19 mouse cellular contexts compared by ENCODE assay signal in genomic region chr1:162575098-162575497, GRCm38 (mm10). TPM values are rescaled to one million over a fixed set of nuclear protein-coding genes. Genes with fewer than 3 reads are reported as not detected.
DNase-seq lines count a peak whose midpoint lies in the region; ATAC-seq and TF ChIP-seq lines count a peak whose summit lies in the region.
"Had no signal": no experiment of that assay in that cellular context is flagged by ENCODE, and none has a peak within 500 bp of the region (broad histone marks: within the 10 kb centered on the region; RNA-seq: fewer than 3 reads in every experiment).

No protein-coding gene starts in this region.

- WGBS in intestine, postnatal 0 days: 97% methylated on average over 3 of the region's 3 CpGs
- WGBS in intestine, embryonic 16.5 days: 95% methylated on average over 3 of the region's 3 CpGs

- H3K9me3 ChIP-seq in intestine, postnatal 0 days (ENCODE audit: control insufficient read depth): no peaks in the 10 kb centered on the region
- peaks cover 3% of the 10 kb centered on the region for H3K9me3 ChIP-seq in intestine, embryonic 16.5 days (ENCODE audit: control insufficient read depth, low read length)
- H3K9me3 ChIP-seq: hindbrain, embryonic 15.5 days; limb, embryonic 10.5 days; liver, embryonic 13.5 days; neural tube, embryonic 12.5 days had no signal

- ATAC-seq in intestine, postnatal 0 days: no peak
- no peak for ATAC-seq in intestine, embryonic 16.5 days
- no peak for ATAC-seq in Patski
- ATAC-seq in frontal cortex, adult (ENCODE audit: low TSS enrichment): no peak

- no peak overlapping the region for H3K4me3 ChIP-seq in intestine, postnatal 0 days (ENCODE audit: low read depth, low read length)
- H3K4me3 ChIP-seq in intestine, embryonic 16.5 days (ENCODE audit: low read length): no peak overlapping the region
- H3K4me3 ChIP-seq: heart, embryonic 10.5 days; hindbrain, embryonic 15.5 days; limb, embryonic 10.5 days; liver, embryonic 13.5 days; neural tube, embryonic 12.5 days had no signal

- H3K9ac ChIP-seq in intestine, postnatal 0 days (ENCODE audit: low read depth, low read length): no peak overlapping the region
- H3K9ac ChIP-seq in intestine, embryonic 16.5 days (ENCODE audit: low read depth, low read length): no peak overlapping the region
- H3K9ac ChIP-seq: hindbrain, embryonic 15.5 days; liver, embryonic 13.5 days; neural tube, embryonic 12.5 days had no signal

- POLR2A ChIA-PET in Patski (lab: Charles Lee): no interaction called here

- in situ Hi-C loops in Patski (cut with MboI; ENCODE audit: low pct_unique_long_range_greater_than_20kb): no loop called here

- H3K4me1 ChIP-seq in intestine, postnatal 0 days (replicated peaks; ENCODE audit: control insufficient read depth, insufficient read depth, low read length): no peaks in the 10 kb centered on the region
- H3K4me1 ChIP-seq in intestine, embryonic 16.5 days (ENCODE audit: control insufficient read depth, insufficient read depth, low read length): no peaks in the 10 kb centered on the region

- CTCF ChIA-PET in Patski (lab: Charles Lee): no interaction called here

- no peak overlapping the region for H3K4me2 ChIP-seq in intestine, postnatal 0 days (replicated peaks; ENCODE audit: low read depth)
- no peak overlapping the region for H3K4me2 ChIP-seq in intestine, embryonic 16.5 days (ENCODE audit: low read depth, low read length)
- H3K4me2 ChIP-seq: hindbrain, embryonic 15.5 days; liver, embryonic 13.5 days; neural tube, embryonic 12.5 days had no signal

- peak; percentile 21 for DNase-seq in retina, embryonic 14.5 days (ENCODE audit: low spot score)
- no peak for DNase-seq in retina, postnatal 1 day
- no peak for DNase-seq in Patski (ENCODE audit: low read depth, low spot score)
- no peak for DNase-seq in spleen, postnatal 36 days (ENCODE audit: low spot score in 2 of 2)
- DNase-seq: cerebellum, adult 9-10 months; gastrocnemius, postnatal 36 days; kidney, adult 2 months; kidney, postnatal 4 days; liver, embryonic 13.5 days; lung, postnatal 14 days; right cerebral cortex, postnatal 25 days had no signal

- TF ChIP-seq CTCF in intestine, postnatal 0 days (IDR thresholded peaks at IDR 0.05; ENCODE audit: low read depth): 0 out of 2 replicates have a peak, but pooled peaks have one; percentile 18
- TF ChIP-seq CTCF in Patski (IDR thresholded peaks at IDR 0.05): peak; percentile 37

- no peaks in the 10 kb centered on the region for H3K27me3 ChIP-seq in intestine, postnatal 0 days (replicated peaks; ENCODE audit: control insufficient read depth, insufficient read depth, low read length)
- H3K27me3 ChIP-seq in intestine, embryonic 16.5 days (replicated peaks; ENCODE audit: control insufficient read depth, insufficient read depth, low read length): no peaks in the 10 kb centered on the region
- H3K27me3 ChIP-seq in Patski: no peaks in the 10 kb centered on the region
- H3K27me3 ChIP-seq: CH12.LX; hindbrain, embryonic 15.5 days; liver, embryonic 13.5 days; neural tube, embryonic 12.5 days had no signal

- H3K36me3 ChIP-seq in intestine, postnatal 0 days (ENCODE audit: control insufficient read depth, insufficient read depth): peaks cover 12% of the 10 kb centered on the region
- peaks cover 12% of the 10 kb centered on the region for H3K36me3 ChIP-seq in intestine, embryonic 16.5 days (ENCODE audit: control insufficient read depth, insufficient read depth, low read length)

- no peak overlapping the region for H3K27ac ChIP-seq in intestine, postnatal 0 days (ENCODE audit: low read depth, low read length)
- H3K27ac ChIP-seq in intestine, embryonic 16.5 days (ENCODE audit: low read length): no peak overlapping the region
- H3K27ac ChIP-seq: heart, embryonic 10.5 days; hindbrain, embryonic 15.5 days; limb, embryonic 10.5 days; liver, embryonic 13.5 days; neural tube, embryonic 12.5 days had no signal

RNA-seq across cellular contexts. Expression of gene Vamp4, which starts 4.8 kb away (rescaled TPM):
- 33.6 and 34.2 TPM in 2 replicates for polyA plus RNA-seq in intestine, postnatal 0 days (2015; fragmentation: Nextera tagmentation; extraction: Ambion mirVana)
- 43.5 and 46.4 TPM in 2 replicates for polyA plus RNA-seq in intestine, embryonic 16.5 days (2015; fragmentation: Nextera tagmentation; extraction: Ambion mirVana)
- polyA plus RNA-seq in Patski (2021): 46.3 TPM

RNA-seq across cellular contexts. Expression of gene Mettl13, which starts 26.7 kb away (rescaled TPM):
- polyA plus RNA-seq in intestine, postnatal 0 days (2015; fragmentation: Nextera tagmentation; extraction: Ambion mirVana): 5.9 and 6.8 TPM in 2 replicates
- polyA plus RNA-seq in intestine, embryonic 16.5 days (2015; fragmentation: Nextera tagmentation; extraction: Ambion mirVana): 17.8 and 18.5 TPM in 2 replicates
- 12.0 TPM for polyA plus RNA-seq in Patski (2021)
